Mouse (Mus musculus): ENCODE measurements around the gene Pkp2. TPM values are rescaled to one million over a fixed set of nuclear protein-coding genes. Genes with fewer than 3 reads are reported as not detected.

Pkp2 gene
- polyA plus RNA-seq, 1 experiment: 1.3 TPM

DNA sequence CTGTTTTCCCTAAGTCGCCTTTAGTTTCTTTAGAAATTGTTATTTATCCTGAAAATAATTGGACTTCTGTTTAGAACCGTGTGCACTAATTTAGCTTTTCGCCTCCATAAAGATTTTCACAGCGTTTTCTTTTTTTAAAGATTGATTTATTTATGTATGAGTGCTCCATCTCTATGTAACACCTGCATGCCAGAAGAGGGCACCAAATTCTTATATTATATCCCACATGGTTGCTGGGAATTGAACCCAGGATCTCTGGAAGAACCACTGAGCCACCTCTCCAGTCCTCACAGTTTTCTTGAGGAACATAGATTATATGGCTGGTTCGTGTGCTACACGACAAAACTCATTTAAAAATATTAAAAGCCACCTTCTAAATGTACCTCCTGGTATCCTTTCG lies 90.8 kb downstream of the Pkp2 start:
- Histone ChIP-seq H3K27ac (ENCODE audit: control insufficient read depth, insufficient read depth, low read depth, low read length) (no peak overlapping the region; the same call in 1 of the 2 replicates), H3K4me3 (ENCODE audit: control insufficient read depth, low read depth, low read length) (peak overlapping the region; percentile 94; the same call in 1 of the 2 replicates), H3K27me3 (ENCODE audit: control insufficient read depth, insufficient read depth, low read length) (no peaks in the 10 kb centered on the region), H3K4me1 (ENCODE audit: control insufficient read depth, insufficient read depth, low read length) (peaks cover 5% of the 10 kb centered on the region; the same call in 1 of the 2 replicates), H3K36me3 (ENCODE audit: control insufficient read depth, insufficient read depth, low read length) (no peaks in the 10 kb centered on the region)
- no peak for TF ChIP-seq POLR2A (IDR thresholded peaks at IDR 0.05; ENCODE audit: control insufficient read depth, low read depth, low read length)
- TF ChIP-seq CTCF (IDR thresholded peaks at IDR 0.05; ENCODE audit: control insufficient read depth, insufficient read depth, insufficient replicate concordance, low read depth, low read length): no peak

DNA sequence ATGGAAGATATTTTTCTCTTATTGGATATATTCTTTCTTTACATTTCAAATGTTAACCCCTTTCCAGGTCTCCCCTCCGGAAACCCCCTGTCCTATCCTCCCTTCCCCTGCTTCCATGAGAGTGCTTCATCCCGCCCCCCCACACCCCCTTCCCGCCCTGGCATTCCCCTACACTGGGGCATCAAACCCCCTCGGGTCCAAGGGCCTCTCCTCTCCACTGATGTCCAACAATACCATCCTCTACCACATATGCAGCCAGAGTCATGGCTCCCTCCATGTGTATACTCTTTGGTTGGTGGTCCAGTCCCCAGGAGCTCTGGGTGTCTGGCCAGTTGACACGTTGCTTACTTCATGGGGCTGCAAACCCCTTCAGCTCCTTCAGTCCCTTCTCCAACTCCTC lies 98.2 kb downstream of the Pkp2 start:
- Histone ChIP-seq H3K36me3 (ENCODE audit: control insufficient read depth, insufficient read depth, low read length) (no peaks in the 10 kb centered on the region), H3K4me3 (ENCODE audit: control insufficient read depth, low read depth, low read length) (no peak overlapping the region), H3K27ac (ENCODE audit: control insufficient read depth, insufficient read depth, low read depth, low read length) (no peak overlapping the region), H3K27me3 (ENCODE audit: control insufficient read depth, insufficient read depth, low read length) (no peaks in the 10 kb centered on the region), H3K4me1 (ENCODE audit: control insufficient read depth, insufficient read depth, low read length) (no peaks in the 10 kb centered on the region)
- TF ChIP-seq POLR2A (IDR thresholded peaks at IDR 0.05; ENCODE audit: control insufficient read depth, low read depth, low read length) (no peak), CTCF (IDR thresholded peaks at IDR 0.05; ENCODE audit: control insufficient read depth, insufficient read depth, insufficient replicate concordance, low read depth, low read length) (no peak)

Other genes with a start within 250 kb of the Pkp2 start
- 6.9 and 7.4 TPM in 2 replicates for gene Yars2, start 89.6 kb downstream of the Pkp2 start, polyA plus RNA-seq (2012; rRNA removed)
- 24.2 and 31.4 TPM in 2 replicates for gene Dnm1l, start 145.6 kb downstream of the Pkp2 start, polyA plus RNA-seq (2012; rRNA removed)

All from testis, adult 2 months (tissue).